Mouse (Mus musculus): ENCODE measurements around the gene Upf2. TPM values are rescaled to one million over a fixed set of nuclear protein-coding genes. Genes with fewer than 3 reads are reported as not detected.

The Upf2 gene
- 10 to 100 TPM; 23.6 to 26.2 TPM for total RNA-seq (2021)
- long read RNA-seq, experiment 1, full-length matches to known transcripts = 3 of 5 reads
- long read RNA-seq, experiment 1, partial matches to known transcripts = 0 of 5 reads
- long read RNA-seq, experiment 1, other reads (novel, unspliced or antisense) = 2 of 5 reads
- long read RNA-seq, experiment 2, full-length matches to known transcripts = 5 of 10 reads
- long read RNA-seq, experiment 2, partial matches to known transcripts = 3 of 10 reads
- long read RNA-seq, experiment 2, other reads (novel, unspliced or antisense) = 2 of 10 reads

- peak; percentile 96 for DNase-seq (ENCODE audit: low spot score in 2 of 2)
Measured at GRCm38 (mm10) chr2:5950766-5951595, at the start of gene Upf2. Gene Upf2, plus strand, starts transcription at chr2:5951469.

GRCm38 (mm10) chr2:5906092-5906491 is 45.2 kb upstream of the Upf2 start:
- peak; percentile 16 to 76 for DNase-seq (ENCODE audit: low spot score in 2 of 2)

GRCm38 (mm10) chr2:5906625-5907024 is 44.6 kb upstream of the Upf2 start:
- no peak for DNase-seq (ENCODE audit: low spot score in 2 of 2)

- DNase-seq (ENCODE audit: low spot score in 2 of 2) = peak in 1 of 2 experiments; percentile 9
Measured at GRCm38 (mm10) chr2:5911282-5911965, 39.8 kb upstream of the Upf2 start.

- DNase-seq (ENCODE audit: low spot score in 2 of 2) = no peak
Measured at GRCm38 (mm10) chr2:5922823-5923222, 28.4 kb upstream of the Upf2 start.

- no peak for DNase-seq (ENCODE audit: low spot score in 2 of 2)
Measured at GRCm38 (mm10) chr2:5923786-5924185, 27.5 kb upstream of the Upf2 start.

GRCm38 (mm10) chr2:5927481-5927880 is 23.8 kb upstream of the Upf2 start:
- DNase-seq (ENCODE audit: low spot score in 2 of 2) = no peak

- no peak for DNase-seq (ENCODE audit: low spot score in 2 of 2)
Measured at GRCm38 (mm10) chr2:5929793-5930192, 21.5 kb upstream of the Upf2 start.

GRCm38 (mm10) chr2:5930291-5931054 is 20.8 kb upstream of the Upf2 start:
- DNase-seq (ENCODE audit: low spot score in 2 of 2) = no peak

- no peak for DNase-seq (ENCODE audit: low spot score in 2 of 2)
Measured at GRCm38 (mm10) chr2:5931938-5932337, 19.3 kb upstream of the Upf2 start.

GRCm38 (mm10) chr2:5934936-5935335 is 16.3 kb upstream of the Upf2 start:
- DNase-seq (ENCODE audit: low spot score in 2 of 2) = no peak

GRCm38 (mm10) chr2:5936068-5936467 is 15.2 kb upstream of the Upf2 start:
- DNase-seq (ENCODE audit: low spot score in 2 of 2) = no peak

- DNase-seq (ENCODE audit: low spot score in 2 of 2) = no peak
Measured at GRCm38 (mm10) chr2:5936550-5936949, 14.7 kb upstream of the Upf2 start.

GRCm38 (mm10) chr2:5939319-5939718 is 11.9 kb upstream of the Upf2 start:
- no peak for DNase-seq (ENCODE audit: low spot score in 2 of 2)

GRCm38 (mm10) chr2:5939911-5940310 is 11.4 kb upstream of the Upf2 start:
- no peak for DNase-seq (ENCODE audit: low spot score in 2 of 2)

GRCm38 (mm10) chr2:5940936-5941335 is 10.3 kb upstream of the Upf2 start:
- no peak for DNase-seq (ENCODE audit: low spot score in 2 of 2)

- no peak for DNase-seq (ENCODE audit: low spot score in 2 of 2)
Measured at GRCm38 (mm10) chr2:5941861-5942415, 9.3 kb upstream of the Upf2 start.

GRCm38 (mm10) chr2:5942416-5943032 is 8.7 kb upstream of the Upf2 start, which contains the start of gene Dhtkd1:
Gene Dhtkd1, minus strand, starts transcription at chr2:5942792.
- peak; percentile 53 to 78 for DNase-seq (ENCODE audit: low spot score in 2 of 2)

- no peak for DNase-seq (ENCODE audit: low spot score in 2 of 2)
Measured at GRCm38 (mm10) chr2:5943071-5943470, 8.2 kb upstream of the Upf2 start.

GRCm38 (mm10) chr2:5945629-5946028 is 5.6 kb upstream of the Upf2 start:
- DNase-seq (ENCODE audit: low spot score in 2 of 2) = no peak

Data from layer of hippocampus, postnatal 14 days (tissue).